Mouse (Mus musculus) small intestine, adult 2 months (tissue): ENCODE results near the gene Atp6v0a1. TPM values are rescaled to one million over a fixed set of nuclear protein-coding genes. Genes with fewer than 3 reads are reported as not detected.

ENCODE experiments used
- H3K27ac ChIP-seq: fragments of 200-500 bp; 2 replicates; pipeline ENCODE4 v1.5.1; 2012; ENCODE audit warnings: low read depth, low read length, control low read depth, inconsistent platforms; ENCODE audit not compliant: insufficient read depth
- H3K27me3 ChIP-seq: fragments of 200-500 bp; 2 replicates; pipeline ENCODE4 v1.6.1; 2012; ENCODE audit warnings: mild to moderate bottlenecking, moderate library complexity, low read length, inconsistent platforms; ENCODE audit not compliant: control insufficient read depth, insufficient read depth
- H3K36me3 ChIP-seq: fragments of 200-500 bp; 2 replicates; pipeline ENCODE4 v1.6.1; 2012; ENCODE audit warnings: mild to moderate bottlenecking, low read length, control low read depth, inconsistent platforms; ENCODE audit not compliant: control insufficient read depth, insufficient read depth
- H3K4me1 ChIP-seq: fragments of 200-500 bp; 2 replicates; pipeline ENCODE4 v1.6.1; 2012; ENCODE audit warnings: low read length, inconsistent platforms, mixed read lengths; ENCODE audit not compliant: control insufficient read depth, insufficient read depth, insufficient read length
- H3K4me3 ChIP-seq: fragments of 200-500 bp; 2 replicates; pipeline ENCODE4 v1.5.1; 2012; ENCODE audit warnings: low read depth, mild to moderate bottlenecking, control low read depth, inconsistent platforms, low read length, moderate library complexity
- CTCF ChIP-seq: fragments of 200-500 bp; IDR thresholded peaks from 2 replicates; pipeline ENCODE4 v1.5.1; 2012; ENCODE audit warnings: low read depth, mild to moderate bottlenecking, control low read depth, inconsistent platforms, low read length, moderate library complexity, mixed read lengths; ENCODE audit not compliant: insufficient replicate concordance, insufficient read length; ENCODE audit errors: extremely low read depth
- POLR2A ChIP-seq: fragments of 200-500 bp; IDR thresholded peaks from 2 replicates; pipeline ENCODE4 v1.6.1; 2012; ENCODE audit warnings: low read depth, mild to moderate bottlenecking, control low read depth, inconsistent platforms, low read length, moderate library complexity
- WGBS: fragments of 180-500 bp; shearing (Covaris S2); methylation state at CpG from one replicate; pipeline ENCODE4 v1.1.7; 2018; 5-methylcytosine and 5-hydroxymethylcytosine counted together
- polyA plus RNA-seq: library from polyadenylated mRNA; depleted of rRNA; stranded (reverse); fragments of >200 nt; gene quantifications from 2 replicates; pipeline ENCODE4 v1.2.3, GENCODE M21; 2012

The Atp6v0a1 gene
- polyA plus RNA-seq, 1 experiment = 69.5 TPM

GRCm38 (mm10) chr11:101066549-101067412 lies 57.5 kb downstream of the Atp6v0a1 start:
- TF ChIP-seq POLR2A (no peak), CTCF (peak; percentile 99)
- H3K27me3 ChIP-seq = no peaks in the 10 kb centered on the region
- H3K36me3 ChIP-seq = peaks cover 4% of the 10 kb centered on the region; the same call in 1 of the 2 replicates
- peaks cover 28% of the 10 kb centered on the region for H3K4me1 ChIP-seq
- no peak overlapping the region for H3K27ac ChIP-seq
- 16% methylated on average over 18 of the region's 18 CpGs for WGBS
- H3K4me3 ChIP-seq = peak overlapping the region; percentile 50

GRCm38 (mm10) chr11:101069391-101070188 lies 60.3 kb downstream of the Atp6v0a1 start, which contains the start of gene Naglu:
Gene Naglu (plus strand): TSS chr11:101070012.
- TF ChIP-seq CTCF (no peak), POLR2A (peak; percentile 57)
- Histone ChIP-seq H3K4me1 (peaks cover 7% of the 10 kb centered on the region), H3K27ac (no peak within 1 kb of the TSS), H3K4me3 (peak within 1 kb of the TSS; percentile 82), H3K27me3 (no peaks in the 10 kb centered on the region), H3K36me3 (no peaks in the 10 kb centered on the region)
- WGBS = 3% methylated on average over 35 of the region's 35 CpGs

- Histone ChIP-seq H3K27me3 (no peaks in the 10 kb centered on the region), H3K36me3 (no peaks in the 10 kb centered on the region), H3K4me1 (peaks cover 6% of the 10 kb centered on the region), H3K27ac (no peak overlapping the region), H3K4me3 (peak overlapping the region; percentile 82)
- TF ChIP-seq POLR2A = no peak
- no peak for TF ChIP-seq CTCF
- under 1% methylated on average over 36 of the region's 36 CpGs for WGBS
Observed at GRCm38 (mm10) chr11:101070189-101070527, 60.9 kb downstream of the Atp6v0a1 start.

- 80% methylated on average over 6 of the region's 6 CpGs for WGBS
- H3K27ac ChIP-seq = no peak overlapping the region
- no peak for TF ChIP-seq CTCF
- TF ChIP-seq POLR2A = no peak
- no peaks in the 10 kb centered on the region for H3K27me3 ChIP-seq
- peaks cover 5% of the 10 kb centered on the region for H3K4me1 ChIP-seq
- no peaks in the 10 kb centered on the region for H3K36me3 ChIP-seq
- no peak overlapping the region for H3K4me3 ChIP-seq
Observed at GRCm38 (mm10) chr11:101070987-101071386, 61.7 kb downstream of the Atp6v0a1 start.

- TF ChIP-seq CTCF (no peak), POLR2A (no peak)
- 86% methylated on average over 14 of the region's 14 CpGs for WGBS
- Histone ChIP-seq H3K27ac (no peak overlapping the region), H3K4me1 (peaks cover 3% of the 10 kb centered on the region), H3K36me3 (no peaks in the 10 kb centered on the region; the same call in 1 of the 2 replicates), H3K27me3 (no peaks in the 10 kb centered on the region), H3K4me3 (no peak overlapping the region)
Observed at GRCm38 (mm10) chr11:101071810-101072428, 62.7 kb downstream of the Atp6v0a1 start.

- no peak for TF ChIP-seq CTCF
- no peak for TF ChIP-seq POLR2A
- Histone ChIP-seq H3K27me3 (peaks cover 13% of the 10 kb centered on the region), H3K4me3 (no peak within 1 kb of the TSS), H3K4me1 (peaks cover 8% of the 10 kb centered on the region; the same call in 1 of the 2 replicates), H3K36me3 (no peaks in the 10 kb centered on the region; the same call in 1 of the 2 replicates), H3K27ac (no peak within 1 kb of the TSS)
- 74% methylated on average over 9 of the region's 9 CpGs for WGBS
Observed at GRCm38 (mm10) chr11:101078121-101078520, 68.9 kb downstream of the Atp6v0a1 start, which contains the start of gene Hsd17b1. Gene Hsd17b1 (plus strand): TSS chr11:101078411.

- no peak for TF ChIP-seq POLR2A
- no peak for TF ChIP-seq CTCF
- H3K27me3 ChIP-seq = peaks cover 13% of the 10 kb centered on the region
- no peak overlapping the region for H3K4me3 ChIP-seq
- H3K36me3 ChIP-seq = no peaks in the 10 kb centered on the region; the same call in 1 of the 2 replicates
- WGBS = 10% methylated on average over 27 of the region's 27 CpGs
- H3K4me1 ChIP-seq = peaks cover 13% of the 10 kb centered on the region
- H3K27ac ChIP-seq = no peak overlapping the region
Observed at GRCm38 (mm10) chr11:101079746-101080145, 70.5 kb downstream of the Atp6v0a1 start.
